Mouse (Mus musculus) G1E (cell line): Measurements from ENCODE around the gene Sptan1. TPM values are rescaled to one million over a fixed set of nuclear protein-coding genes. Genes with fewer than 3 reads are reported as not detected.

Experiments
- ATAC-seq: 2 replicates; pipeline ENCODE4 v1.8.0; 2016; ENCODE audit warnings: mild to moderate bottlenecking; ENCODE audit not compliant: insufficient number of reproducible peaks, poor library complexity, low FRiP score, severe bottlenecking; ENCODE audit errors: extremely low read depth
- DNase-seq: peaks from one replicate; pipeline ENCODE4 v3.0.0; 2012; ENCODE audit warnings: low spot score
- H3K27me3 ChIP-seq: 2 replicates; pipeline ENCODE4 v1.6.1; 2012; ENCODE audit warnings: mild to moderate bottlenecking, low read length, inconsistent platforms; ENCODE audit not compliant: insufficient read depth
- H3K36me3 ChIP-seq: replicated peaks from 2 replicates; pipeline ENCODE3; 2012; ENCODE audit warnings: mild to moderate bottlenecking, inconsistent platforms
- H3K4me1 ChIP-seq: 2 replicates; pipeline ENCODE4 v1.6.1; 2012; ENCODE audit warnings: low read depth, low read length, inconsistent platforms, mixed read lengths; ENCODE audit not compliant: insufficient read depth
- H3K4me3 ChIP-seq: 2 replicates; pipeline ENCODE4 v1.5.1; 2012; ENCODE audit warnings: low read depth, mild to moderate bottlenecking, inconsistent platforms, low read length, moderate library complexity, mixed read lengths
- H3K9me3 ChIP-seq: replicated peaks from 2 replicates; pipeline ENCODE4 v1.6.1; 2012; ENCODE audit warnings: inconsistent platforms
- CTCF ChIP-seq: IDR thresholded peaks from 2 replicates; pipeline ENCODE4 v1.5.1; 2012; ENCODE audit warnings: low read depth, low read length, inconsistent platforms, mixed read lengths
- GATA1 ChIP-seq: IDR thresholded peaks from 2 replicates; pipeline ENCODE4 v1.6.1; 2012; ENCODE audit warnings: borderline replicate concordance, low read length, inconsistent platforms, mixed read lengths
- GATA2 ChIP-seq: IDR thresholded peaks from 2 replicates; pipeline ENCODE4 v1.6.1; 2012; ENCODE audit warnings: low read depth, low read length, inconsistent platforms, borderline replicate concordance
- POLR2AphosphoS5 ChIP-seq: IDR thresholded peaks from 2 replicates; pipeline ENCODE4 v1.6.1; 2012; ENCODE audit warnings: low read depth, low read length, inconsistent platforms; ENCODE audit not compliant: insufficient replicate concordance
- TAL1 ChIP-seq: conservative IDR thresholded peaks from 2 replicates; pipeline ENCODE4 v1.6.1; 2012; ENCODE audit warnings: low read depth, low read length, inconsistent platforms, mixed read lengths
- polyA plus RNA-seq: library from polyadenylated mRNA; stranded (reverse); fragments of >175 nt; gene quantifications from 2 replicates; pipeline ENCODE4 v1.2.3, GENCODE M21; 2012
- total RNA-seq, 2 experiments: library from RNA; stranded (forward) in 1 of 2; stranded (reverse) in 1 of 2; fragments of 200-1000 nt in 1 of 2; fragments of >200 nt in 1 of 2; fragmentation: Nextera tagmentation in 1 of 2; gene quantifications; 2 replicates each; pipeline ENCODE4 v1.2.3; 2014 to 2017

The Sptan1 gene
- total and polyA plus RNA-seq, 3 experiments: 9.3 to 53.2 (median 25.7) TPM

DNA sequence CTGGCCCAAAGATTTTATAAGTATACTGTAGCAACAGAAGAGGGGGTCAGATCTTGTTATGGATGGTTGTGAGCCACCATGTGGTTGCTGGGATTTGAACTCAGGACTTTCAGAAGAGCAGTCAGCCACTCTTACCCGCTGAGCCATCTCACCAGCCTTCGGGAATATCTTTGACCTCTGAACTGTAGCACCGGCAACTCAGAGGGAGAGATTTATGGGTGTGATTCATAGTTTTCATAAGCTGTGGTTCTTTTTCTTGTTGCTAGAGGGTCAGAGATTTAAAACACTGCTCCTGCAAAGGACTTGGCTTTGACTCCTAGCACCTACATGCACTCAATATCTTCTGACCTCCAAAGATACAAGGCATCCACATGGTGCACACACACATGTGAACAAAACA is 110.3 kb downstream of the Sptan1 start:
- no peak overlapping the region for H3K4me3 ChIP-seq
- H3K9me3 ChIP-seq: no peaks in the 10 kb centered on the region
- DNase-seq (no peak), ATAC-seq (no peak)
- TF ChIP-seq GATA2 (no peak), TAL1 (no peak), CTCF (no peak), POLR2AphosphoS5 (no peak), GATA1 (no peak)
- peaks cover 41% of the 10 kb centered on the region for H3K4me1 ChIP-seq
- H3K27me3 ChIP-seq: peaks cover 4% of the 10 kb centered on the region; the same call in 1 of the 2 replicates
- peaks cover 43% of the 10 kb centered on the region for H3K36me3 ChIP-seq

DNA sequence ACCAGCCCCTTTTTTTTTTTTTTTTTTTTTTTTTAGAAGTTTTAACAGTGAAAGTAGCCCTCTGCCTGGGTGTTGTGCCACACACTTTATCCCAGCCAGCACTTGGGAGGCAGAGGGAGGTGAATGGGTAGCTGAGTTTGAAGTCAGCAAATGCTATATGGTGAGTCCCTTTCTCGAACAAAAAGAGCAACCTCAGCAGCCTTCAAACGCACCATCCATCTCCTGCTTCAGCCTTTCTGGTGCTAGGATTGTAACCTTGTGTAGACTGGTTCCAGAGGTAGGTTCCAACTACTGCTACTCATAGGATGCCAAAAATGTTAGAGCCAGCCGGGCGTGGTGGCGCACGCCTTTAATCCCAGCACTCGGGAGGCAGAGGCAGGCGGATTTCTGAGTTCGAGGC is 111.1 kb downstream of the Sptan1 start:
- Histone ChIP-seq H3K9me3 (no peaks in the 10 kb centered on the region), H3K4me3 (no peak overlapping the region), H3K36me3 (peaks cover 43% of the 10 kb centered on the region), H3K27me3 (peaks cover 4% of the 10 kb centered on the region; the same call in 1 of the 2 replicates), H3K4me1 (peaks cover 40% of the 10 kb centered on the region)
- TF ChIP-seq GATA1: no peak
- no peak for TF ChIP-seq TAL1
- TF ChIP-seq GATA2: no peak
- no peak for TF ChIP-seq CTCF
- TF ChIP-seq POLR2AphosphoS5: no peak
- ATAC-seq: no peak
- DNase-seq: no peak

DNA sequence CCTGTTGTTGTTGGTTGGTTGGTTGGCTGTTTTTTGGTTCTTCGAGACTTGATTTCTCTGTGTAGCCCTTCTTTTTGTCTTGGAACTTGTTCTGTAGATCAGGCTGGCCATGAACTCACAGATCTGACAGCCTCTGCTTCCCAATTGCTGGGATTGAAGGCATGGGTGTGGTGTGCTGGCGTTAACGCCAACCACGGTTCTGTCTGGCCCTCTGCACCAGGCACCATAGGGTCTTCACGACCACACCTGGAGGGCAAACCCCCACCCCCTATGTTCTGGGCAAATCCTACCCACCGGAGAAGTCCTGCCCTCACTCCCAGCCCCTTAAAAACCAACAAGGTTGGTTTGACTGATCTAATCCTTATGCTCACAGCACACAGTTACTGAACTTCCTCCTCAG is 111.6 kb downstream of the Sptan1 start:
- H3K27me3 ChIP-seq: peaks cover 4% of the 10 kb centered on the region; the same call in 1 of the 2 replicates
- no peak overlapping the region; the same call in 1 of the 2 replicates for H3K4me3 ChIP-seq
- H3K9me3 ChIP-seq: no peaks in the 10 kb centered on the region
- TF ChIP-seq GATA2 (no peak), TAL1 (no peak), CTCF (no peak), GATA1 (no peak), POLR2AphosphoS5 (no peak)
- H3K36me3 ChIP-seq: peaks cover 42% of the 10 kb centered on the region
- H3K4me1 ChIP-seq: peaks cover 40% of the 10 kb centered on the region
- ATAC-seq (no peak), DNase-seq (no peak)

DNA sequence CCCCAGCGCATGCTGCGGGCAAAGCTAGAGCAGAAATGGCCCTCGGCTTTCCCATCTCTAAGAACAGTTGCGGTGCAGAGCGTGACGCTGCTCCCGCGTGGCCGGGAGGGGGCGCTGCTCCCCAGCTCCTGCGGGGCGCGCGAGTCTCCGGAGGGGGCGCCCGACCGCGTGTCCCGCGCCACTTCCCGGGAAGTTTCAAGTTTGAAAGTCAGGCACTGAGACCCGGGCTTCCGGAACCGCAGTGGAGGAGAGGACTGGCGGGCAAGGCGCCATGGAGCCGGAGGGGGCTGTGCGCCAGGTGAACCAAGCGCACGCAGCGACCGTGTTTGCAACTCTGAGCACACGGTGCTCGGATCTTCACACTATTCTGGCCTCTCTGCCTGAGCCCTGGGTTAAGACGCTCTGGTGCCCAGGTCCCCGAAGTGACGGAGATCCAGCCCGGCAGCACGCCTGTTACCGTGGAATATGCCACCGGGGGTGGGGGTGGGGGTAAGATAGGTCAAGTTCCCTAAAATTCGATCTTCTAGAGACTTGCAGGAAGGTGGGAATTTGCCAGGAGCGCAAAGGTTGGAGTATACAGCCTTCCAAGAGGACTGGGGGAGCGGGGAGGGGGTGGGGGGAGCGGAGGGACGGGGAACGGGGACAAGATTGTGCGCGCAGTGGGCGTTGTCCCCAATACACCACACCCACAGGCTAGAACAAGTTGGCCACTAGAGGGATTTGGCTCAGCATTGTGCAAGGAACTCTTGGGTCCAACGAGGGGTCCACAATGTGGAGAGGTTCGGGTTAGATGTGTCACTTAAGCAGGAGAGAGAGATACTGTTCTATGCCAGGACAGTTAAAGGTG is 112.4 kb downstream of the Sptan1 start, which contains the start of gene Pkn3:
Gene Pkn3 (plus strand): TSS at position 183 of the 847 bp plus-strand sequence.
- Histone ChIP-seq H3K27me3 (peaks cover 10% of the 10 kb centered on the region), H3K4me3 (peak within 1 kb of the TSS; percentile 80), H3K4me1 (peaks cover 36% of the 10 kb centered on the region), H3K9me3 (no peaks in the 10 kb centered on the region), H3K36me3 (peaks cover 39% of the 10 kb centered on the region)
- DNase-seq (peak; percentile 80), ATAC-seq (no peak; the same call in 1 of the 2 replicates)
- TF ChIP-seq CTCF (peak; percentile 96), GATA1 (no peak)

DNA sequence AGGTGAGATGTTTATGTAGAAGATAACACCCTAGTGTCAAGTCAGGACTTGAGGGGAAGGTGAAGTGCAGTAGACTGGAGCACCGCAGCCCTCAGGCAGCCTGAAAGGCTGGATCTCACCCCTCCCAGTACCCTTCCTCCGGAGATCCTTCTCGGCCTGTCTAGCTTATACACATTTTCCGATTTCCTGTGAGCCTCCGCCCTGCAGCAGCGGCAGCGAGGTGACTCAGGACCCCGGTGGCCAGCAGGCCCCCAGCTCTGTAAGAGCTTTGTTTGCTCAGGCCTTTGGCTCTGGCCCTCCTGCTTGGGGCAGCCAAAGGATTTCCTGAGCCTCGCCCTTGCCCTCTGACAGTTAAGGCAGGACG is 113.0 kb downstream of the Sptan1 start:
- peaks cover 34% of the 10 kb centered on the region for H3K36me3 ChIP-seq
- ATAC-seq: no peak
- H3K9me3 ChIP-seq: no peaks in the 10 kb centered on the region
- no peak for DNase-seq
- peaks cover 14% of the 10 kb centered on the region for H3K27me3 ChIP-seq
- TF ChIP-seq GATA2: no peak
- TF ChIP-seq GATA1: no peak
- no peak for TF ChIP-seq CTCF
- no peak for TF ChIP-seq POLR2AphosphoS5
- no peak for TF ChIP-seq TAL1
- peak overlapping the region; percentile 80; the same call in 1 of the 2 replicates for H3K4me3 ChIP-seq
- H3K4me1 ChIP-seq: peaks cover 30% of the 10 kb centered on the region

DNA sequence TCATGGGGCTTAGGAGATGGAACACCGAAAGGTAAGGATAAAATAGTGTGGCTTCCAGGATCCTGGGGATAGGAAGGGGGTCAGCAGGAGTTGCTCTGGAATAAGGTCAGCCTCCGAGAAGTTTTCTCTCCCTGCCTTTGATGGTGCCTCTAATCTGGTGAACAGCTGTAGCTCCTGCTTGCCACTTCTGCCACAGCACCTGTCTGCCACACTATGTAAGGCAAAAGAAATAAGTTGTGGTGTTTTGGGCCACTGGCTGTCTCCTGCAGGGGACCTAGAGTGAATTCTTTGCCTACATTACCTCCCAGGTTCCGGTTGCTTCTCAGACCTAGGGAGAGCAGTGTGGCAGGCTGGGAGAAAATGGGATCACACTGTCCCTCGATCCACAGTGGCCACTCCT is 113.4 kb downstream of the Sptan1 start:
- Histone ChIP-seq H3K9me3 (no peaks in the 10 kb centered on the region), H3K36me3 (peaks cover 30% of the 10 kb centered on the region), H3K27me3 (peaks cover 14% of the 10 kb centered on the region), H3K4me3 (no peak overlapping the region), H3K4me1 (peaks cover 29% of the 10 kb centered on the region)
- ATAC-seq (no peak), DNase-seq (no peak)
- TF ChIP-seq TAL1 (no peak), GATA1 (no peak)
